Mouse (Mus musculus) liver, embryonic 16.5 days (tissue): ENCODE measurements around the gene Slc19a1. TPM values are rescaled to one million over a fixed set of nuclear protein-coding genes. Genes with fewer than 3 reads are reported as not detected.

Experiments used
- ATAC-seq: fragments of 200-750 bp; cut with Nextera tagmentation; 2 replicates; pipeline ENCODE4 v1.8.0; 2017; ENCODE audit warnings: low read depth, mild to moderate bottlenecking, moderate number of reproducible peaks, moderate library complexity
- H3K27ac ChIP-seq: fragments of 300-500 bp; sonication (generic); 2 replicates; pipeline ENCODE4 v1.5.1; 2014; ENCODE audit warnings: mild to moderate bottlenecking, low read length
- H3K27me3 ChIP-seq: fragments of 300-500 bp; sonication (generic); 2 replicates; pipeline ENCODE4 v1.6.1; 2014; ENCODE audit warnings: low read depth, low read length, mixed read lengths; ENCODE audit not compliant: control insufficient read depth, insufficient read depth
- H3K36me3 ChIP-seq: fragments of 300-500 bp; sonication (generic); 2 replicates; pipeline ENCODE4 v1.6.1; 2014; ENCODE audit warnings: mild to moderate bottlenecking; ENCODE audit not compliant: control insufficient read depth, insufficient read depth
- H3K4me1 ChIP-seq: fragments of 300-500 bp; sonication (generic); 2 replicates; pipeline ENCODE4 v1.6.1; 2014; ENCODE audit warnings: low read depth, low read length, mixed read lengths; ENCODE audit not compliant: control insufficient read depth
- H3K4me2 ChIP-seq: fragments of 300-500 bp; sonication (generic); 2 replicates; pipeline ENCODE4 v1.6.1; 2014; ENCODE audit warnings: low read depth, low read length, mixed read lengths
- H3K4me3 ChIP-seq: fragments of 300-500 bp; sonication (generic); 2 replicates; pipeline ENCODE4 v1.5.1; 2014; ENCODE audit warnings: low read depth, mild to moderate bottlenecking, low read length
- H3K9ac ChIP-seq: fragments of 300-500 bp; sonication (generic); 2 replicates; pipeline ENCODE4 v1.6.1; 2014; ENCODE audit warnings: low read depth, low read length
- H3K9me3 ChIP-seq: fragments of 300-500 bp; sonication (generic); replicated peaks from 2 replicates; pipeline ENCODE4 v1.6.1; 2016; ENCODE audit warnings: low read length; ENCODE audit not compliant: control insufficient read depth
- WGBS: fragments of 180-500 bp; shearing (Covaris S2); extraction: QIAGEN DNeasy Blood & Tissue Kit; methylation state at CpG from one replicate; pipeline ENCODE4 v1.1.7; 2014; ENCODE audit not compliant: insufficient replicate concordance; 5-methylcytosine and 5-hydroxymethylcytosine counted together
- polyA plus RNA-seq: library from polyadenylated mRNA; unstranded; fragments of >200 nt; fragmentation: Nextera tagmentation; extraction: Ambion mirVana; gene quantifications from 2 replicates; pipeline ENCODE4 v1.2.1, GENCODE M21; 2015

Gene Slc19a1
- 12.4 and 12.6 TPM in 2 replicates for polyA plus RNA-seq

DNA sequence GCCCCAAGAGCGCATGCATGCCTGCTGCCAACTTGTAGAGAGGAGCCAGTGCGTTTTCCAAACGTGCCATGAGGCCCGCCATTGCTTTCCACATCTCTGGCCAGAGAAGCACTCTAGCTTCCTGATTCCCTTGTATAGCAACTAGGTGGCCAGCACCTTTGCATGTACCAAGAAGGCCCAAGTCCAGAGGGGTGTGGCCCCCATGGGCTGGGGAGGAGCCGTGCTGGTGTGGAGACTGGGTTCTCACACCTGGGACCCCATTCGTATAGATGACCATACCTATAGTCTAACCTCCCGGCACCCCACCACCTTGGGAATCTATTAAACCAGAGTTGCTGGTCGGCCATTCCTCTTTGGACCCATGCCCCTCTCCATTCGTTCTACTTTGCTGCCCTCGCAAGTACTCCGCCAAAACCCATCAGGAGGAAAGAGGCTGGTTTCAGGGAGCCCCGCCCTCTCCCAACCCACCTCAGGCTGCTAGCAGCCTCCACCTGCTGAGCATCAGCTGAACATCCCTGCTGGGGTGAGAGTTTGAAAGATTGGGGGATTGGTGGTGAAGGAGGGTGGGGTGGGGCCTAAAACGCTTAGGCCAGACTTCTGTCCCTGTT is at the start of gene Slc19a1:
TSS of gene Slc19a1 (plus strand) at position 474 of the 608 bp plus-strand sequence.
- 64% methylated on average over 13 of the region's 13 CpGs for whole genome bisulfite sequencing
- Histone ChIP-seq H3K4me1 (peaks cover 34% of the 10 kb centered on the region), H3K9me3 (no peaks in the 10 kb centered on the region), H3K27ac (no peak within 1 kb of the TSS), H3K27me3 (no peaks in the 10 kb centered on the region; the same call in 1 of the 2 replicates), H3K36me3 (no peaks in the 10 kb centered on the region), H3K4me3 (peak within 1 kb of the TSS; percentile 71), H3K9ac (peak within 1 kb of the TSS; percentile 68), H3K4me2 (peak within 1 kb of the TSS; percentile 98)
- no peak for ATAC-seq

DNA sequence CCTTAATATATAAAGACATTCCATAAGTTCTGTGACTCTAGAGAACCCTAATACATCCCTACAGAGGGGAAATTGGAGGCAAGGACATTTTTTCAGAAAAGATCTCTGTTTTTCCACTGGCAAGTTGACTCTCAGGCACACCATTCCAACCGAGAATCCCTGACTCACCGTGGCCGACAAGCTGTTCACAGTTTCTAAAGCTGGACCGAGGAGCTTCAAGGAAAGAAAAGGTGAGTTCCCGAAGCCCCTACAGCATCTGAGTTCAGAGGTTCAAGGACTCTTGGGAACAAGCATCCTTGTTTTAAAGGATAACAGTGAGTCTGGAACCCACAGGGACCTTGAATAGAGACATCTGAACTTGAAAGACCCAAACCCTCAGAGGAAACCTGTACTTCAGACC is 43.5 kb upstream of the Slc19a1 start:
- 64% methylated on average over 5 of the region's 5 CpGs for WGBS
- H3K27me3 ChIP-seq = no peaks in the 10 kb centered on the region
- H3K36me3 ChIP-seq = no peaks in the 10 kb centered on the region

GRCm38 (mm10) chr10:76992456-76992855 is 39.6 kb upstream of the Slc19a1 start:
- no peak overlapping the region for H3K4me3 ChIP-seq
- no peak overlapping the region for H3K9ac ChIP-seq
- no peak for ATAC-seq
- H3K27ac ChIP-seq = no peak overlapping the region
- H3K4me1 ChIP-seq = no peaks in the 10 kb centered on the region
- no peaks in the 10 kb centered on the region for H3K36me3 ChIP-seq
- WGBS = 34% methylated on average over 3 of the region's 3 CpGs
- H3K4me2 ChIP-seq = no peak overlapping the region
- H3K9me3 ChIP-seq = no peaks in the 10 kb centered on the region
- H3K27me3 ChIP-seq = no peaks in the 10 kb centered on the region

More for the DNA sequence above, 43.5 kb upstream of the Slc19a1 start:
- no peak overlapping the region for H3K4me3 ChIP-seq
- H3K9me3 ChIP-seq = no peaks in the 10 kb centered on the region
- H3K27ac ChIP-seq = no peak overlapping the region
- no peak overlapping the region for H3K9ac ChIP-seq
- H3K4me2 ChIP-seq = no peak overlapping the region
- H3K4me1 ChIP-seq = no peaks in the 10 kb centered on the region
- ATAC-seq = no peak

DNA sequence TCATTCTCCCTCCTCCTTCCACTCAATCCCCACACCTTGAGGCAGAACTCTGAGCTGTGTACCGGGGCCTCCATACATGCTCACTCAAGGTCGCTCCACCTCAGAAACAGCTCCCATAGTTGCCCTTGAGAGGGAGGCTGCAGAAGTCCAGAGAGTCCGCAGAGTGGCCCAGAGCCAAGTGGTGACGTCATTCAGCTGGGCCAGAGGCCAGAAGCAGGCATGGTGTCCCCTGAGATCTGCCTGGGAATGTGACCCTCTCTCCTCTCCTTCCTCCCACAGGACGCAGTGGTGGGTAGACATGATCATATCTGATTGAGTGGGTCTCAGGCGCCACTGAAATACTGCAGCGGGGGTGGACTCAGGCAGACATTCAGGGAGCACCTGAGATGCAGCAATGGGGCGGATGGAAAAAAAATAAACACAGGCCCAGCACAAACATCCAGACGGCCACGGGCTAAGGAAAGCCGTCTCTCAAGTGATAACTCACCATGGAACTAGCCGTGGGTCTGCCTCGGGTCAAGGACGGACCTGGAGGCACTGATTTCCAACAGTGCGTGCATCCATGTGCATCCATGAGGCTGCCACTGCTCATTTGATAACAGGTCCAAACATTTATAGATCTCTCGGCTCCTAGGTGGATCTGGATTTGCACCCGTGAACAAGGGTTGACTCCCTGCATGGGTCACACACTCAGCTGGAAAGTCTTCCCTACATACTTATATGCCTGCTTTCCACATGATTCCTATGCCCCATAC is 34.1 kb upstream of the Slc19a1 start:
- H3K4me3 ChIP-seq = no peak overlapping the region
- H3K27me3 ChIP-seq = no peaks in the 10 kb centered on the region
- peak; percentile 66 for ATAC-seq
- H3K4me2 ChIP-seq = no peak overlapping the region
- WGBS = 62% methylated on average over 17 of the region's 17 CpGs
- no peak overlapping the region for H3K9ac ChIP-seq
- H3K36me3 ChIP-seq = no peaks in the 10 kb centered on the region
- no peak overlapping the region for H3K27ac ChIP-seq
- no peaks in the 10 kb centered on the region for H3K9me3 ChIP-seq
- no peaks in the 10 kb centered on the region for H3K4me1 ChIP-seq

DNA sequence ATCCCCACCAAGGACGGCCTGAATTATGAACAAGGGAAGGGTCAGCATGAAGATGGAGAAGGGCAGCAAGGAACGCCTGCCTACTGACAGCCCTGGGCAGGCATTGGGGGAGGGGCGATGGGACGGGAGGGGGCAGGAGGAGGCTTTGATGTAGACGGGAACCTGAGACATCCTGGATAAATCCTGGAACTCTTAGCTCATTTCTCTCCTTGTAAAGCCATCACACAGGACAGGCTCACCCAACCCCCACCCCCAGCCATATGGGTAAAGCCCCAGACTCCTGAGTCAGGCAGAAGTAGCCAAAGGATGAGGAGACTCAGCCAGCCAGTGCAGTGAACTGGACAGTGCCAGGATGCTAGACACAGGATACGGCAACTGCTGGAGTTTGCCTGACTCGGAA is 27.1 kb upstream of the Slc19a1 start:
- Histone ChIP-seq H3K9me3 (no peaks in the 10 kb centered on the region), H3K27ac (no peak overlapping the region), H3K9ac (no peak overlapping the region), H3K4me2 (no peak overlapping the region), H3K27me3 (no peaks in the 10 kb centered on the region), H3K4me3 (no peak overlapping the region), H3K4me1 (peaks cover 4% of the 10 kb centered on the region; the same call in 1 of the 2 replicates), H3K36me3 (no peaks in the 10 kb centered on the region)
- WGBS = 41% methylated on average over 7 of the region's 7 CpGs
- ATAC-seq = no peak

DNA sequence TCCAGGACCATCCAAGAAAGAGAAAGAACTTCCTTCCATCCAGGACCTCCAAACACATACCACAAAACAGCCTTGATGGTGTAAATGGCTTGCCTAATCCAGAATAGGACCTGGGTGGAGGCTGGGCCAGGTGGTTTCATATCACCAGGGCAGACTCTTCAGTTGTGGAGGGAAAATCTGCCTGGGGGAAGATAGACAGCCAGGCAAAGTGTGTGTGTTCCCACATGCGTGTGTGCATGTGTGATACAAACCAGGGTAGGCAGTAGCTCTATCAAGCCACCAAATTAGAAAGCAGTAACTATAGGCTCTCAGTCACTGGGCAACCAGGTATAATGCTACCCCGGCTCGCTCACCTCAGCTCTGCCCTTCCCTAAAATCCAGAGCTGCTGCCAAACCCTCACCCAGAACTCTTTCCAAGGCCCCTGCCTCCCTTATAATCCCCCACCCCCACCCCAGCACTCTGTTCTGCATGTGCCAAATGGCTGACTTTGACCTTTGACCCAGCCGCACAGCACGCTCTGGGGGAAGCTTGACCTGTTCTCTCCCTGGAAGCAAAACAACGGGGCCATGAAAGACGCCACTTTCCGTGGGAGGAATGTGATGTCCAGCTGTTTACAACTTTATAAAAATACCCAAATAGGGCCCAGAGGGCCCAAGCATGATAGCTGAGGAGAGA is 24.5 kb upstream of the Slc19a1 start:
- WGBS = 52% methylated on average over 8 of the region's 8 CpGs
- H3K4me1 ChIP-seq = peaks cover 4% of the 10 kb centered on the region; the same call in 1 of the 2 replicates

DNA sequence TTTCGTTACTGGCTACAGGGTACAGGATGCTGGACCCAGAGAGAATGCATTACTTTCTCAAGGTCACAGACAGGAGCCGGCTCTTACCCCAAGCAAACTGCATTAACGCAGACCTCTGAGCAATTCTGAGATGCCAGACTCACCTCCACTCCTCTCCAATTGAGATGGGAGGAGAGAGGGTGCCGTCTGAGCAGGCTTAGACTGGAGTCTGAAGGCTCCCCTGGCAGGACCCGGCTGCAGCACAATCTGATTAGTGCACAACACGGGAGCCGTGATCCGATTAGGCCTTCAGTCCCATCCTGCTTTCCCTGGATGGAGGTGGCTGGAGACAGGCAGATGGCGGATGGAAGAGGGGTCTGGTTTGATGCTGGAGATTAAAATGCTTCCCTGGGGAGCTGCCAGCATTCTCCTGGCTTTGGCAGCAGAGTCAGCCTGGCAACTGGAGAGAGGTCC is 23.9 kb upstream of the Slc19a1 start:
- WGBS = 53% methylated on average over 9 of the region's 9 CpGs
- H3K4me3 ChIP-seq = no peak overlapping the region
- H3K36me3 ChIP-seq = no peaks in the 10 kb centered on the region
- no peak overlapping the region; the same call in 1 of the 2 replicates for H3K27ac ChIP-seq
- H3K4me2 ChIP-seq = no peak overlapping the region
- ATAC-seq = no peak
- H3K9me3 ChIP-seq = no peaks in the 10 kb centered on the region
- H3K4me1 ChIP-seq = peaks cover 4% of the 10 kb centered on the region; the same call in 1 of the 2 replicates
- no peak overlapping the region for H3K9ac ChIP-seq
- no peaks in the 10 kb centered on the region for H3K27me3 ChIP-seq

More for the DNA sequence above, 24.5 kb upstream of the Slc19a1 start:
- no peak overlapping the region for H3K9ac ChIP-seq
- no peaks in the 10 kb centered on the region for H3K9me3 ChIP-seq
- ATAC-seq = peak; percentile 60
- H3K27ac ChIP-seq = no peak overlapping the region
- no peak overlapping the region for H3K4me3 ChIP-seq
- no peaks in the 10 kb centered on the region for H3K36me3 ChIP-seq
- H3K27me3 ChIP-seq = no peaks in the 10 kb centered on the region
- no peak overlapping the region for H3K4me2 ChIP-seq

DNA sequence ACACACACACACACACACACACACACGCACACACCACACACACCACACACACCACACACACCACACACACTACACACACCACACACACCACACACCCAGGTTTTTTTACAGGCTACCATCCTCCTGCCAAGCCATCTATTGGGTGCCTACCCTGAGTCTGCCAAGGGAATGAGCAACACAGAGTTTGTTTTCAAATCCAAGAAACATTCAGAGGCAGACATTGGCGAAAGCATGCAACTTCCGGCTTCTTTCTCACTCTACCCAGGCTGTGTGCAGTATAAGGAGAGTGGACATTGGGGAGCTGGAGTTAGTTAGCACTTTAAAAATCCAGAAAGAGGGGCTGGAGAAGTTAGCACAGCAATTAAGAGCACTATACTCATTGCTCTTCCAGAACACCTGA is 23.3 kb upstream of the Slc19a1 start:
- no peak overlapping the region for H3K9ac ChIP-seq
- no peak overlapping the region for H3K4me2 ChIP-seq
- H3K9me3 ChIP-seq = no peaks in the 10 kb centered on the region
- H3K4me3 ChIP-seq = no peak overlapping the region
- H3K27ac ChIP-seq = no peak overlapping the region
- WGBS = 66% methylated on average over 2 of the region's 3 CpGs
- H3K27me3 ChIP-seq = no peaks in the 10 kb centered on the region
- peaks cover 4% of the 10 kb centered on the region; the same call in 1 of the 2 replicates for H3K4me1 ChIP-seq
- no peak for ATAC-seq
- H3K36me3 ChIP-seq = no peaks in the 10 kb centered on the region
